Mouse (Mus musculus): ENCODE results near the gene Zbtb5. TPM values are rescaled to one million over a fixed set of nuclear protein-coding genes. Genes with fewer than 3 reads are reported as not detected.
"Not testable (repeated sequence)": the region's sequence is repeated elsewhere in the genome, so short reads cannot be mapped to it uniquely, and the experiment has no call there.

Zbtb5 gene
- polyA plus RNA-seq, 1 experiment from 2014 or later: 42.7 TPM

- no peaks in the 10 kb centered on the region for H3K9me3 ChIP-seq (ENCODE audit: control insufficient read depth, low read length)
- DNase-seq (ENCODE audit: low spot score) (no peak), ATAC-seq (ENCODE audit: low FRiP score) (no peak)
- H3K27ac ChIP-seq (ENCODE audit: low read depth, low read length): no peak overlapping the region
- 92% methylated on average over 9 of the region's 9 CpGs for WGBS
- H3K4me2 ChIP-seq (replicated peaks; ENCODE audit: low read depth, low read length): no peak overlapping the region
- H3K9ac ChIP-seq (ENCODE audit: low read depth, low read length): no peak overlapping the region
- no peaks in the 10 kb centered on the region for H3K4me1 ChIP-seq (replicated peaks; ENCODE audit: control insufficient read depth, insufficient read depth, low read length)
- H3K27me3 ChIP-seq (ENCODE audit: control insufficient read depth, insufficient read depth, low read length): no peaks in the 10 kb centered on the region
- 0 out of 2 replicates have a peak, but pooled peaks cover 2% of the 10 kb centered on the region for H3K36me3 ChIP-seq (ENCODE audit: control insufficient read depth, insufficient read depth, low read length)
- H3K4me3 ChIP-seq (ENCODE audit: low read depth, low read length): no peak overlapping the region
Measured at GRCm38 (mm10) chr4:44993847-44994246, 18.4 kb downstream of the Zbtb5 start.

DNA sequence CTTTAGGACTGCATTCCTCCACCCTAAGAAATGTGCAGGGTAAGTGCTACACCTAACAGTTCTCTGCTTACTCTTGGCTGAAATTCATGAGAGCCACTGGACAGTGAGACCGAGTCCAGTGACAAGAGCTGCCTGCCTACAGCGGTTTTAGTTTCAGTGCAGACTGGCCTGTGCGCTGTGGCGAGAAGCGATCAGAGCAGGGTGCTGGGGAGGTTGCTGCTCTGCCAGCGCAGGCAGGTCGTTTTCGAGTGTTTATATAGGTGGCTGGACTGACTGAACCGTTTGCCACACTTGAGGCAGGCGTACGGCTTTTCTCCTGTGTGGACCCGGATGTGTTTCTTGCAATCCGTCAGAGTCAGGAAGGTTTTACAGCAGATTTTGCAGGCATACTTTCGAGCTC is 19.0 kb downstream of the Zbtb5 start:
- not testable (repeated sequence) for ATAC-seq (ENCODE audit: low FRiP score); H3K9me3 ChIP-seq (ENCODE audit: control insufficient read depth, low read length); H3K27me3 ChIP-seq (ENCODE audit: control insufficient read depth, insufficient read depth, low read length); H3K9ac ChIP-seq (ENCODE audit: low read depth, low read length); DNase-seq (ENCODE audit: low spot score); H3K4me1 ChIP-seq (replicated peaks; ENCODE audit: control insufficient read depth, insufficient read depth, low read length); H3K4me3 ChIP-seq (ENCODE audit: low read depth, low read length); H3K36me3 ChIP-seq (ENCODE audit: control insufficient read depth, insufficient read depth, low read length); H3K27ac ChIP-seq (ENCODE audit: low read depth, low read length); H3K4me2 ChIP-seq (replicated peaks; ENCODE audit: low read depth, low read length)
- 89% methylated on average over 13 of the region's 14 CpGs for WGBS

DNA sequence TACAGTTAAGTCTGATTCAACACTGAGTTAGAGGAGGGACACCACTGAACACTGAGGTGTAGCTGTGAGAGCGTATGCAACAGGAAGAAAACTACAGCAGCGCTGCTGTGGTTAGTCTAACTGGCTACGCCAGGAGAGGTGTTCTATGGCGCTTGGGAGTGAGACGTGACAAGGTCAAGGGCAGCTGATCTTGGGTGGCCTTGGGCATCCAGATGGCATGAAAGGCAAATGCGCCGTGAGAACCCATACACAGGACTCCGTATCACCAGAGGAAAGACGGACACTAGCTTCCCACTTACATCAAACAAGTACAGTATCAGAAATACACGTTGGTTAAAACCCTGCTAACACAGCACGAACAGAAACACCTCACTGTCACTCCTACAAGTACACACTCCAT is 19.9 kb downstream of the Zbtb5 start:
- WGBS: 94% methylated on average over 11 of the region's 11 CpGs
- not testable (repeated sequence) for DNase-seq (ENCODE audit: low spot score); ATAC-seq (ENCODE audit: low FRiP score)

DNA sequence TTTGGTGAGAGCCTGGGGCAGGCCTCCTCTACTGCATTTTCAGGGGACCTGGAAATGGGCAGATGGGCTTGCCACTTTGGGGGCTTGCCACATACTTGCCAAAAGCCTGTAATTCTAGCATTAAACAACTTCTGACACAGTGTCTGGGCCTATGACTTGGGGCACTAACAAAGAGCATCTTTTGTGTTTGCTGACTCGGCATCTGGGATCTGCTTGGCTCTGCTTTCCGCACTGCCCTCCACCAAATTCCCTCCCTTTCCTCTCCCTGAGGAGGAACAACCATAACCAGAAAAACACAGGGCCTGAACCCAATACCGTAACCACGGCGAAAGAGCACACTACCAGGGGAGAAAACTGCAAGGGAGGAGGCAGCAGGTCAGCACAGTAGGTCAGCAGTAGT is 21.7 kb downstream of the Zbtb5 start:
- no peak for DNase-seq (ENCODE audit: low spot score)
- no peaks in the 10 kb centered on the region for H3K27me3 ChIP-seq (ENCODE audit: control insufficient read depth, insufficient read depth, low read length)
- H3K36me3 ChIP-seq (ENCODE audit: control insufficient read depth, insufficient read depth, low read length): 0 out of 2 replicates have a peak, but pooled peaks cover 2% of the 10 kb centered on the region
- no peaks in the 10 kb centered on the region for H3K4me1 ChIP-seq (replicated peaks; ENCODE audit: control insufficient read depth, insufficient read depth, low read length)
- H3K4me2 ChIP-seq (replicated peaks; ENCODE audit: low read depth, low read length): no peak overlapping the region
- 96% methylated on average over 5 of the region's 5 CpGs for WGBS
- no peak for ATAC-seq (ENCODE audit: low FRiP score)
- no peak overlapping the region for H3K9ac ChIP-seq (ENCODE audit: low read depth, low read length)
- no peak overlapping the region for H3K4me3 ChIP-seq (ENCODE audit: low read depth, low read length)
- no peaks in the 10 kb centered on the region for H3K9me3 ChIP-seq (ENCODE audit: control insufficient read depth, low read length)
- H3K27ac ChIP-seq (ENCODE audit: low read depth, low read length): no peak overlapping the region

More for the DNA sequence above, 19.9 kb downstream of the Zbtb5 start:
- H3K27me3 ChIP-seq (ENCODE audit: control insufficient read depth, insufficient read depth, low read length); H3K9me3 ChIP-seq (ENCODE audit: control insufficient read depth, low read length); H3K4me3 ChIP-seq (ENCODE audit: low read depth, low read length); H3K4me2 ChIP-seq (replicated peaks; ENCODE audit: low read depth, low read length); H3K9ac ChIP-seq (ENCODE audit: low read depth, low read length); H3K4me1 ChIP-seq (replicated peaks; ENCODE audit: control insufficient read depth, insufficient read depth, low read length); H3K27ac ChIP-seq (ENCODE audit: low read depth, low read length); H3K36me3 ChIP-seq (ENCODE audit: control insufficient read depth, insufficient read depth, low read length): not testable (repeated sequence)

- no peak for DNase-seq (ENCODE audit: low spot score)
- Histone ChIP-seq H3K4me2 (replicated peaks; ENCODE audit: low read depth, low read length) (no peak overlapping the region), H3K9me3 (ENCODE audit: control insufficient read depth, low read length) (no peaks in the 10 kb centered on the region), H3K4me3 (ENCODE audit: low read depth, low read length) (no peak overlapping the region), H3K4me1 (replicated peaks; ENCODE audit: control insufficient read depth, insufficient read depth, low read length) (peaks cover 2% of the 10 kb centered on the region; the same call in 1 of the 2 replicates), H3K27ac (ENCODE audit: low read depth, low read length) (no peak overlapping the region), H3K36me3 (ENCODE audit: control insufficient read depth, insufficient read depth, low read length) (no peaks in the 10 kb centered on the region), H3K27me3 (ENCODE audit: control insufficient read depth, insufficient read depth, low read length) (no peaks in the 10 kb centered on the region), H3K9ac (ENCODE audit: low read depth, low read length) (no peak overlapping the region)
- ATAC-seq (ENCODE audit: low FRiP score): no peak
- WGBS: 90% methylated on average over 10 of the region's 10 CpGs
Measured at GRCm38 (mm10) chr4:44983131-44983740, 29.0 kb downstream of the Zbtb5 start.

GRCm38 (mm10) chr4:44982440-44983130 is 29.6 kb downstream of the Zbtb5 start:
- DNase-seq (ENCODE audit: low spot score): no peak
- H3K4me3 ChIP-seq (ENCODE audit: low read depth, low read length): no peak overlapping the region
- WGBS: 73% methylated on average over 11 of the region's 11 CpGs
- no peaks in the 10 kb centered on the region for H3K9me3 ChIP-seq (ENCODE audit: control insufficient read depth, low read length)
- ATAC-seq (ENCODE audit: low FRiP score): no peak
- no peaks in the 10 kb centered on the region for H3K27me3 ChIP-seq (ENCODE audit: control insufficient read depth, insufficient read depth, low read length)
- H3K4me1 ChIP-seq (replicated peaks; ENCODE audit: control insufficient read depth, insufficient read depth, low read length): peaks cover 2% of the 10 kb centered on the region; the same call in 1 of the 2 replicates
- no peak overlapping the region for H3K27ac ChIP-seq (ENCODE audit: low read depth, low read length)
- no peak overlapping the region for H3K9ac ChIP-seq (ENCODE audit: low read depth, low read length)
- H3K36me3 ChIP-seq (ENCODE audit: control insufficient read depth, insufficient read depth, low read length): no peaks in the 10 kb centered on the region
- no peak overlapping the region for H3K4me2 ChIP-seq (replicated peaks; ENCODE audit: low read depth, low read length)

DNA sequence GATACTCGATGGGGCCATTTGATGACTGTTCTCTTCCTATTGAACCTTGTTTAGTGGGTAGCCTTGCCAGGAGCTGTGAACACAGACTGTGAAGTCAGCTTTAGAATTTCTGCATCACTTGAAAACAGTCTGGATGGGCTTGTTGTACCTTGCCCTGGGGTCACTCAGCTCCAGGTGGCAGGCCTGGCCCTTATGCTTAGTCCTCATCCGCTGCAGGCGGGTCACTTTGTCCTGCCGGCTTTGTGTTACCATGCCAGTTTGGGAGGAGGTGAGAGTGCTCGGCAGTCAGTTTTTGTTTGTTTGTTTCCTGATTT is 30.3 kb downstream of the Zbtb5 start:
- 26% methylated on average over 5 of the region's 5 CpGs for WGBS
- Histone ChIP-seq H3K4me2 (replicated peaks; ENCODE audit: low read depth, low read length) (peak overlapping the region; percentile 94), H3K9ac (ENCODE audit: low read depth, low read length) (peak overlapping the region; percentile 74), H3K4me1 (replicated peaks; ENCODE audit: control insufficient read depth, insufficient read depth, low read length) (peaks cover 2% of the 10 kb centered on the region; the same call in 1 of the 2 replicates), H3K27me3 (ENCODE audit: control insufficient read depth, insufficient read depth, low read length) (no peaks in the 10 kb centered on the region), H3K36me3 (ENCODE audit: control insufficient read depth, insufficient read depth, low read length) (no peaks in the 10 kb centered on the region), H3K9me3 (ENCODE audit: control insufficient read depth, low read length) (no peaks in the 10 kb centered on the region), H3K4me3 (ENCODE audit: low read depth, low read length) (peak overlapping the region; percentile 63), H3K27ac (ENCODE audit: low read depth, low read length) (no peak overlapping the region)
- DNase-seq (ENCODE audit: low spot score) (no peak), ATAC-seq (ENCODE audit: low FRiP score) (no peak)

DNA sequence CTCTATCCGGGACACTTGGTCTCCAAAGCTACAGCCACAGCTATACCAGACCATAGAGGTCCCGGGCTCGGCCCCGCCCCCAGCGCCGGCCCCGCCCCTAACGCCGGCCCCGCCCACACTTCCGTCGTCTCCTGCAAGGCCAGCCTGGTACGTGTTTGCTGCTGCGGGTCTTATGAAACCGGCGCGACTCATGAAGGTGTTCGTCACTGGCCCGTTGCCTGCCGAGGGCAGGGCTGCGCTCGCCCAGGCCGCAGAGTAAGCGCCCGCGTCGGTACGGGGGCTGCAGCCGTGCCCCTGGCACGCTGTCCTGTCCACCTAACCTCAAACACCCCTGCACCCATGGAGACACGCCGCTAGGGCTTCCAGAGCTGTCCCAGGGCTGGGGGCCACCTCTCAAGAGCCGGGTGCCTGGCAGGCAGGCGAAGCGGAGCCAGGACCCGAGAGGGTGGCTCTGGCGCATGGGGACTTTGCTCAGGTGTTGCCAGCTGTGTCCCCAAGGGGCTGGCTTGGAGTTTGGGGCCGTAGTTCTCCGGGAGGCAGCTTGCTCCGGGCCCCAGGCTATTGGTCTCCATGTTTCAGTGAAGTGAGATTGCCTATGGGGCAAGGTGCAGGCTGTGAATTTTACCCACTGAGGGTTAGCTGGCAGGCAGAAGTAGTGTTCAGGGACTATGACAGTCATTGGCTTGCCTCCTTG is 30.8 kb downstream of the Zbtb5 start, which contains the start of gene Grhpr:
Gene Grhpr (plus strand): TSS at position 116 of the 694 bp plus-strand sequence.
- Histone ChIP-seq H3K9me3 (ENCODE audit: control insufficient read depth, low read length) (no peaks in the 10 kb centered on the region), H3K27ac (ENCODE audit: low read depth, low read length) (peak within 1 kb of the TSS; percentile 58; the same call in 1 of the 2 replicates), H3K36me3 (ENCODE audit: control insufficient read depth, insufficient read depth, low read length) (no peaks in the 10 kb centered on the region), H3K4me3 (ENCODE audit: low read depth, low read length) (peak within 1 kb of the TSS; percentile 63), H3K4me1 (replicated peaks; ENCODE audit: control insufficient read depth, insufficient read depth, low read length) (peaks cover 2% of the 10 kb centered on the region; the same call in 1 of the 2 replicates), H3K27me3 (ENCODE audit: control insufficient read depth, insufficient read depth, low read length) (no peaks in the 10 kb centered on the region), H3K4me2 (replicated peaks; ENCODE audit: low read depth, low read length) (peak within 1 kb of the TSS; percentile 94), H3K9ac (ENCODE audit: low read depth, low read length) (peak within 1 kb of the TSS; percentile 74)
- WGBS: 0% methylated on average over 32 of the region's 40 CpGs
- ATAC-seq (ENCODE audit: low FRiP score) (peak; percentile 92), DNase-seq (ENCODE audit: low spot score) (peak; percentile 91)
